Mouse (Mus musculus) left cerebral cortex, postnatal 10 days (tissue): ENCODE results near the gene Ppp4r4. TPM values are rescaled to one million over a fixed set of nuclear protein-coding genes. Genes with fewer than 3 reads are reported as not detected.
A peak's percentile ranks its signal among the peaks of the same experiment; 100 is the strongest.
"Not testable (repeated sequence)": the region's sequence is repeated elsewhere in the genome, so short reads cannot be mapped to it uniquely, and the experiment has no call there.

Source experiments
- DNase-seq, 2 experiments: peaks; one replicate each; pipeline ENCODE4 v3.0.0; 2021 to 2022; ENCODE audit warnings: low spot score in 2 of 2, mixed read lengths in 1 of 2; ENCODE audit errors: extremely low spot score in 1 of 2
- intact Hi-C: fragments of 180-260 bp; cut with DNase I; formaldehyde crosslinking; loops from one replicate; pipeline ENCODE4 v1.15.1; 2025
- total RNA-seq, 2 experiments: library from RNA; stranded (reverse); gene quantifications; 2 replicates each; pipeline ENCODE4 v1.2.3; 2021

Ppp4r4 gene
- total RNA-seq, 2 experiments from 2014 or later = 9.6 to 11.3 TPM

DNA sequence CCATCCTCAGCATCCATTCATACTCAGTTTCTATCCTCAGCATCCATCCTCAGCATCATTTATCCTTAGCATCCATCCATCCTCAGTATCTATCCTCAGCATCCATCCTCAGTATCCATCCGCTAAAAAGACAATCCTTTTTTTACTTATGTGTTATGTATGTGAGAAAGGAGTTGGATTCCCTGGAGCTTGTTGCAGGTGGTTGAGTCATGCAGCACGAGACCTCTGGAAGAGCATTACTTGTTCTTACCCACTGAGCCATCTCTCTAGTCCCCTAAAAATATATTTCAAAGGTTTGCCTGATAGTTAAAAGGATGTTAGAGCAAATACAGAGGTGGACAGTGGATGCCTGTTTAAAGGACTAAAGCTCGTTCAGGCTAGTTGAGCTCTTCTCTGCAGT is 69.8 kb downstream of the Ppp4r4 start:
- intact Hi-C loops = no loop called here
- DNase-seq = no peak

DNA sequence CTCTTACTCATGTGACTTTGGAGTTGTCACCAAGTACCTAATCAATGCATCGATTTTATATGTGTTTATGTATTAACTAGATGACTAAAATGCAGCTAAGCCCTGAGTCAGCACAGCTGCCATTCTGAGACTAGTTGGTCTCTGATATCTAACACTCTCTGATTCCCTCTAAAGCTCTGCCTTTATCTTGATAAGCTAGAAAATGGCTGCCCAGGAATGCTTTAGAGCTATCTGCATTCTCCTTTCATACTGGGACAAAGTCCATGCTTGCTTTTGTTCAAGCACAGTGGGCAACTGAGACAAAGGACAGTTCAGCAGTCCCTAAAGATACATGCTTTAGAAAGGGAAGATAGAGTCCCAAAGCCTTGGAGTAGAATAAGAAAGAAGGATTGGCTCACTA is 83.1 kb downstream of the Ppp4r4 start:
- intact Hi-C loops = no loop called here
- no peak for DNase-seq

DNA sequence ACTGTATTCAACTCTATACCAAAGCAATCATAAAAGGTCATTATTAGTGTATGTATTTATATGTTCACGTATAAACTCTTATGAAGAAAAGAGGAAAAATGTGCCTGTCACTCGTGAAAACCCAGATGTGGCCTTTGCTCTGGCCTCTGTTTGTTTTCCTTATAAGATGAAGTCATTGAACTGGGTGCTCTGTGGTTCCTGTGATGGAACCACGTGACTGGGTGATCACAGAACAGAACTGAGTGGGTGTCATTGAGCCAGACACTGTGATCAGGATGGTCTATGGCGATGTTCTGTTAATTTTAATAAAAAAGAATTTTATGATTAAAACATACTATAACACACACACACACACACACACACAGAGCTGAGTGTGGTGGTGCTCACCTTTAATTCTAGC is 83.7 kb downstream of the Ppp4r4 start:
- DNase-seq = no peak
- intact Hi-C loops = no loop called here

DNA sequence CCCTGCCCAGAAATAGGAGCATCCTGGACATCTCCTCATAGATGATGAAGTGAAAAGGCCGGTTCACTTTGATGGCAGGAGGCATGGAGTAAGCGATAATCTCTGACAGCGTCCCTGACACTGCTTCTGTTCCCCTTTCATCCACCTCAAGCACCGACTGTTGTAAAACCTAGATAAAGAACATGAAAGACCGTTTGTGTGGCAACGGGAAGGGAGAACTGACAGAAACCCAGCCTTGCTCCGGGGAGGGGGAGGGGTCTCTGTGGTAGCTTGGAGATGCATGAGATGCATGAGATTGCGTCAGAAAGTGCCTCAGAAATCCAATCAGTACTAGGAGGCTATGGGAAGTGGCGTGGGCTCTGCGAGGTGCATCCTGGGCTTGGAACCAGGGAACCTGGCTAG is 84.8 kb downstream of the Ppp4r4 start:
- DNase-seq = no peak
- intact Hi-C loops = no loop called here

- DNase-seq = no peak
- intact Hi-C loops = no loop called here
These were observed 99.1 kb downstream of the Ppp4r4 start, which contains the start of gene Serpina10 for GRCm38 (mm10) chr12:103631203-103631612. Serpina10 (minus strand) TSS chr12:103631444.

GRCm38 (mm10) chr12:103634430-103634829 is 102.3 kb downstream of the Ppp4r4 start:
- intact Hi-C loops = no loop called here
- DNase-seq = peak in 1 of 2 experiments; percentile 9

GRCm38 (mm10) chr12:103635846-103636245 is 103.8 kb downstream of the Ppp4r4 start:
- intact Hi-C loops = no loop called here

DNA sequence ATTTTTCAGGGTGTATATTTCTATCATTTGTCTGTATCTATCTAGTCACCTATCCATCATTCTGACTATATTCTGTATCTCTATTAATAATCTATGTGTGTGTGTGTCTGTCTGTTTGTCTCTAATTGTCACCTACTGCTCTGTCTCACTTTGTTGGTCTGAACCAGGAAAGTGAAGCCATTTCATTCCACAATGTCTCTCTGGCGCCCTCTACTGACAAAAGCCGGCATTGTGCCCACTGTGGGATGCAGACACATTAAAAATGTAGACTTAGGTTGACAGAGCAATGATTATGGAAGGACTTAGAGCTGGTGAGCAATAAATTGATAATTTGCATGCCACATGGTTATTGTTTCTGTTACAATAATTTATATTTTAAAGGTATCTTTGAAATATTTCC is 111.3 kb downstream of the Ppp4r4 start:
- DNase-seq = peak; percentile 79
- intact Hi-C loops = loop anchor here (5.0 to 10.0 kb wide), 2 partner anchors 99 to 141 kb away; no protein-coding TSS in a partner anchor

More at GRCm38 (mm10) chr12:103635846-103636245, 103.8 kb downstream of the Ppp4r4 start:
- DNase-seq = no peak

- intact Hi-C loops = loop anchor here (5.0 to 10.0 kb wide), 2 partner anchors 99 to 142 kb away; no protein-coding TSS in a partner anchor
- DNase-seq = no peak
These were observed 111.7 kb downstream of the Ppp4r4 start for GRCm38 (mm10) chr12:103643818-103644217.

DNA sequence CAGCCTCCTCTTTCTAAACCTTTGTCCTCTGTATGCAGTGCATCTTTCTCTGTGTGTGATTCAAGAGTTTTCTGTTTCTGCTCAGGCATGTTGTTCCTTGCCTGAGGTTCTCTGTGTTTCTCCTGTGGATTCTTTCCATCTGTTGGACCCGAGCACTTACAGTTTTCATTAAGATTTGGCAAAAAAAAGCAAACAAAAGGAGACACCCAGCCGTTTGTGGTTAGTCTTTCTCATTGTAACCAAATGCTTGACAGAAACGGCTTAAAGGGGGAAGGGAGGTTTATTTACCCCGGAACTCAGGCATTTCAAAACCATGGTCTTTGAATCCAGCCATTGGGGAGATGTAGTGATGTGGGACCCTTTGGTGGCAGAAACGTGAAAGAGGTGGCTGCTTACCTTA is 112.5 kb downstream of the Ppp4r4 start:
- DNase-seq = no peak
- intact Hi-C loops = loop anchor here (5.0 to 10.0 kb wide), 2 partner anchors 100 to 142 kb away; no protein-coding TSS in a partner anchor

DNA sequence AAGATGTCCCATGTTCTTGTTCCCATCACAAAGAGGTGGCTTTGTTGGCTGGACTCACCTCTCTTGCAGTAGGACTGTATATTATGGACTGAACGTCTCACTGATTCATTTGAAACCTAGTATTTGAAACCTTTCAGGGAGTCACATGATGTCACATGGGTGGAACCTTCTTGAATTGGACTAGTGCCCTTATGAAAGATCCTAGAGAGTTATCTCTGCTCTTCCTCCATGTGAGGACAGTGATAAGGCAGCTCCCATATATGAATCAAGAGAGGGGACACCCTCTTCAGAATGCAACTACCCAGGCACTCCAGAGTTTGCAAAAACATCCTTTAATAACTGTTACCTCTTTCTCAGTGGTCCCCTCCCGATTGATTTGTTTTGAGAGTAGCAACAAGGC is 114.2 kb downstream of the Ppp4r4 start:
- intact Hi-C loops = loop anchor here (10.0 kb wide), 1 partner anchor 102 kb away; no protein-coding TSS in a partner anchor
- no peak for DNase-seq

- DNase-seq = no peak
- intact Hi-C loops = no loop called here
These were observed 121.8 kb downstream of the Ppp4r4 start for GRCm38 (mm10) chr12:103653836-103654235.

GRCm38 (mm10) chr12:103655123-103656044 is 123.3 kb downstream of the Ppp4r4 start:
- DNase-seq = no peak
- intact Hi-C loops = no loop called here

- intact Hi-C loops = no loop called here
These were observed 125.0 kb downstream of the Ppp4r4 start, which contains the start of gene Serpina6 for GRCm38 (mm10) chr12:103656848-103657626. Serpina6 (minus strand) TSS chr12:103657212.

GRCm38 (mm10) chr12:103657991-103658390 is 125.9 kb downstream of the Ppp4r4 start:
- no peak for DNase-seq
- intact Hi-C loops = no loop called here

More at GRCm38 (mm10) chr12:103656848-103657626, 125.0 kb downstream of the Ppp4r4 start, which contains the start of gene Serpina6:
- no peak for DNase-seq

GRCm38 (mm10) chr12:103659171-103659570 is 127.1 kb downstream of the Ppp4r4 start:
- intact Hi-C loops = no loop called here
- DNase-seq = no peak

GRCm38 (mm10) chr12:103660076-103660475 is 128.0 kb downstream of the Ppp4r4 start:
- no peak for DNase-seq
- intact Hi-C loops = no loop called here

DNA sequence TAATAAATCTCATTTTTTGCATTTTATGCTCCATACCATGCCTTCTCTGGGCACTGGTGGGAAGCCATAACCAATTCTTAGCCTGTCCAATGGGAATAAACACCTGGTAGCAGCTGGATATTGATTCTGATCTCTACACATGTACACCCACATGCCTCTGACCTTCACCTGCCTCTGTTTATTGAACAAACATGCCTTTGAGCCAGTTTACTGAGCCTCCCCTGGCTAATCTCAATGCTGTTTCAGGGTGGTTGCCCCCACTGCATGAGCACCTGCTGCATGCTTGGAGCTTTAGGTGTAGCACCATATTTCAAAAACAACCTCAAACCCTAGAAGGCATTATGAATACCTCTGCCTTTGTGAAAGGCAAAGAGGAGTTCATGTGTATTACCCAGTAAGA is 130.0 kb downstream of the Ppp4r4 start:
- DNase-seq, intact Hi-C loops: not testable (repeated sequence)
